Mouse (Mus musculus): ENCODE results near the gene Sipa1. TPM values are rescaled to one million over a fixed set of nuclear protein-coding genes. Genes with fewer than 3 reads are reported as not detected.

Sipa1 gene
- polyA plus RNA-seq, 1 experiment from 2014 or later: 37.1 TPM

GRCm38 (mm10) chr19:5648401-5649297, 14.9 kb downstream of the Sipa1 start:
- Histone ChIP-seq H3K27me3 (ENCODE audit: insufficient read depth, low read length) (no peaks in the 10 kb centered on the region), H3K9ac (replicated peaks; ENCODE audit: low read length) (peak overlapping the region; percentile 29), H3K27ac (ENCODE audit: low read length) (peak overlapping the region; percentile 93), H3K36me3 (ENCODE audit: insufficient read depth, low read length) (peaks cover 52% of the 10 kb centered on the region), H3K4me3 (ENCODE audit: low read length) (peak overlapping the region; percentile 37), H3K4me2 (replicated peaks; ENCODE audit: low read depth, low read length) (peak overlapping the region; percentile 63), H3K9me3 (ENCODE audit: low read length) (no peaks in the 10 kb centered on the region), H3K4me1 (ENCODE audit: insufficient read depth, low read length) (peaks cover 16% of the 10 kb centered on the region)
- 12% methylated on average over 26 of the region's 26 CpGs for WGBS
- peak; percentile 92 for ATAC-seq (ENCODE audit: low FRiP score, low TSS enrichment)

DNA sequence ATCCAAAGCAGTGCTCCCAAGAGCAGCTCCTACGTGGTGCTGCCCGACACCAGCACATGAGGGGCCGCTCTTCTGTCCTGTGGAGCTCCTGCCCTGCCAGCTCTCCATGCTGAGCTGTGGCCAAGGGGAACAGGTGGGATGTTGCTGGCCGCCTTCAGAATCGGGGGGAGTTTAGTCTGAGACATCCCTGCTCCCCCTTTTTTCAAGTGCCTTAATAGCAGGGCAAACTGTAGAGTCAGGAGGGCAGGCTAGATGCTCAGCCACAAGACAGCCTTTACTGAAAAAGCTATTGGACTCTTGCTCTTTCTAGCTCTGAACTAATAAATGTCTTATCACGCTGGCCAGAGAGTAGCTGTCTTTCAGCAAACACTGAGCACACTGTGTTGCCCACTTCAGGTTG, 15.7 kb downstream of the Sipa1 start:
- Histone ChIP-seq H3K4me2 (replicated peaks; ENCODE audit: low read depth, low read length) (no peak overlapping the region), H3K9me3 (ENCODE audit: low read length) (no peaks in the 10 kb centered on the region), H3K4me3 (ENCODE audit: low read length) (no peak overlapping the region), H3K4me1 (ENCODE audit: insufficient read depth, low read length) (peaks cover 16% of the 10 kb centered on the region), H3K27ac (ENCODE audit: low read length) (peak overlapping the region; percentile 93), H3K27me3 (ENCODE audit: insufficient read depth, low read length) (no peaks in the 10 kb centered on the region), H3K36me3 (ENCODE audit: insufficient read depth, low read length) (peaks cover 53% of the 10 kb centered on the region), H3K9ac (replicated peaks; ENCODE audit: low read length) (peak overlapping the region; percentile 29; the same call in 1 of the 2 replicates)
- ATAC-seq (ENCODE audit: low FRiP score, low TSS enrichment): no peak
- 94% methylated on average over 6 of the region's 6 CpGs for WGBS

DNA sequence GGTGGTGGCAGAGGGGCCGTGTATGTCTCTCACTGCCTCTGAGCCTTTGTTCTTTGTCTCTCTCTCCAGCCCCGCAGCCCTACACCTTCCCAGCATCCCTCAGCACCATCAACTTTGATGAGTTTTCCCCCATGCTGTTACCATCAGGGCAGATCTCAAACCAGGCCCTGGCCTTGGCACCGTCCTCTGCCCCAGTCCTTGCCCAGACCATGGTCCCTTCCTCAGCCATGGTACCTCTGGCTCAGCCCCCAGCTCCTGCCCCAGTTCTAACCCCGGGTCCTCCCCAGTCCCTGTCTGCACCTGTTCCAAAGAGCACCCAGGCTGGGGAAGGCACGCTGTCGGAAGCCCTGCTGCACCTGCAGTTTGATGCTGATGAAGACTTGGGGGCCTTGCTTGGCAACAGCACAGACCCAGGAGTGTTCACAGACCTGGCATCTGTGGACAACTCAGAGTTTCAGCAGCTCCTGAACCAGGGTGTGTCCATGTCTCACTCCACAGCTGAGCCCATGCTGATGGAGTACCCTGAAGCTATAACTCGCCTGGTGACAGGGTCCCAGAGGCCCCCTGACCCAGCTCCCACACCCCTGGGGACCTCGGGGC, 16.7 kb downstream of the Sipa1 start:
- 93% methylated on average over 8 of the region's 8 CpGs for WGBS
- no peak for ATAC-seq (ENCODE audit: low FRiP score, low TSS enrichment)
- no peaks in the 10 kb centered on the region for H3K27me3 ChIP-seq (ENCODE audit: insufficient read depth, low read length)

GRCm38 (mm10) chr19:5645280-5645679, 18.2 kb downstream of the Sipa1 start:
- no peak for ATAC-seq (ENCODE audit: low FRiP score, low TSS enrichment)
- peaks cover 18% of the 10 kb centered on the region for H3K4me1 ChIP-seq (ENCODE audit: insufficient read depth, low read length)
- no peaks in the 10 kb centered on the region for H3K9me3 ChIP-seq (ENCODE audit: low read length)
- H3K36me3 ChIP-seq (ENCODE audit: insufficient read depth, low read length): peaks cover 69% of the 10 kb centered on the region
- H3K4me2 ChIP-seq (replicated peaks; ENCODE audit: low read depth, low read length): no peak overlapping the region
- 94% methylated on average over 9 of the region's 9 CpGs for WGBS
- H3K27me3 ChIP-seq (ENCODE audit: insufficient read depth, low read length): no peaks in the 10 kb centered on the region
- no peak overlapping the region for H3K4me3 ChIP-seq (ENCODE audit: low read length)
- no peak overlapping the region for H3K27ac ChIP-seq (ENCODE audit: low read length)
- H3K9ac ChIP-seq (replicated peaks; ENCODE audit: low read length): no peak overlapping the region

More for the DNA sequence above, 16.7 kb downstream of the Sipa1 start:
- H3K4me2 ChIP-seq (replicated peaks; ENCODE audit: low read depth, low read length): no peak overlapping the region
- no peaks in the 10 kb centered on the region for H3K9me3 ChIP-seq (ENCODE audit: low read length)
- H3K4me1 ChIP-seq (ENCODE audit: insufficient read depth, low read length): peaks cover 16% of the 10 kb centered on the region
- H3K27ac ChIP-seq (ENCODE audit: low read length): no peak overlapping the region
- H3K4me3 ChIP-seq (ENCODE audit: low read length): no peak overlapping the region
- H3K36me3 ChIP-seq (ENCODE audit: insufficient read depth, low read length): peaks cover 54% of the 10 kb centered on the region
- H3K9ac ChIP-seq (replicated peaks; ENCODE audit: low read length): no peak overlapping the region

DNA sequence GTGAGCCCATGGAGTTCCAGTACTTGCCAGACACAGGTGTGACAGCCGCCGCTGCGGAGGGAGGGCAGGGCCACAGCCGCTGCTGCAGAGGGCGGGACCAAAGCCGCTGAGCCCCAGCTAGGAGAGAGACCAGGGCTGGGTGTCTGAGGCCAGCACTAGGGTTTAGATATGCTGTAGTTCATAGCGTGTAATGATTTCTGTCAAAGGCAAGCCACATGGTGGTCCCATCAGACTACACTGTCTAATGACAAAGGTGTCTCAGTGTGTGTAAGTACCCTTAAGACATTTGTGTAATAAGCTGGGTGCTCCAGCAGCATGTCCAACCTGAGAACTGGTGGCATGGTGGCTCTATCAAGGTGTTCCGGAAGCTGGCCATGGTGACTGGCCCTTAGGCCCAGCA, 21.9 kb downstream of the Sipa1 start:
- no peak for ATAC-seq (ENCODE audit: low FRiP score, low TSS enrichment)
- no peak overlapping the region for H3K4me2 ChIP-seq (replicated peaks; ENCODE audit: low read depth, low read length)
- H3K4me3 ChIP-seq (ENCODE audit: low read length): no peak overlapping the region
- peaks cover 64% of the 10 kb centered on the region for H3K36me3 ChIP-seq (ENCODE audit: insufficient read depth, low read length)
- no peak overlapping the region for H3K9ac ChIP-seq (replicated peaks; ENCODE audit: low read length)
- no peak overlapping the region for H3K27ac ChIP-seq (ENCODE audit: low read length)
- H3K4me1 ChIP-seq (ENCODE audit: insufficient read depth, low read length): peaks cover 14% of the 10 kb centered on the region
- H3K9me3 ChIP-seq (ENCODE audit: low read length): no peaks in the 10 kb centered on the region
- no peaks in the 10 kb centered on the region for H3K27me3 ChIP-seq (ENCODE audit: insufficient read depth, low read length)
- WGBS: 88% methylated on average over 8 of the region's 8 CpGs

DNA sequence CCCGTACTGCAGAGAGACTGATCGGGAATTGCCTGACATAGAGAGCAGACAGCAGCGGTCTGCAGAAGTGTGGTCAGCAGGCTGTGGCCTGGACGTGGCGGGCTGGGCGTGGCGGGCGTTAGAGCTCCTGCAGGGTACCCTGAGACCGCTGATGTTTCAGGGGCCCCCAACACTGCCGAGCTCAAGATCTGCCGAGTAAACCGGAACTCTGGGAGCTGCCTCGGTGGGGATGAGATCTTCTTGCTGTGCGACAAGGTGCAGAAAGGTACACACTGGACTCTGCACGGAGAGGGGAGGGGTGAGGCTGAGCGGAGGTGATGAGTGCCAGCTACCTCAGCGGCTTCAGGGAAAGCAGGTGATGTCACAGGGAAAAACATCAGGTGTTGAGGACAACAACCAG, 22.5 kb downstream of the Sipa1 start:
- H3K36me3 ChIP-seq (ENCODE audit: insufficient read depth, low read length): peaks cover 58% of the 10 kb centered on the region
- H3K4me3 ChIP-seq (ENCODE audit: low read length): no peak overlapping the region
- H3K27me3 ChIP-seq (ENCODE audit: insufficient read depth, low read length): no peaks in the 10 kb centered on the region
- ATAC-seq (ENCODE audit: low FRiP score, low TSS enrichment): no peak
- no peaks in the 10 kb centered on the region for H3K9me3 ChIP-seq (ENCODE audit: low read length)
- H3K4me1 ChIP-seq (ENCODE audit: insufficient read depth, low read length): peaks cover 17% of the 10 kb centered on the region
- no peak overlapping the region for H3K27ac ChIP-seq (ENCODE audit: low read length)
- WGBS: 94% methylated on average over 17 of the region's 17 CpGs
- H3K4me2 ChIP-seq (replicated peaks; ENCODE audit: low read depth, low read length): no peak overlapping the region
- no peak overlapping the region for H3K9ac ChIP-seq (replicated peaks; ENCODE audit: low read length)

DNA sequence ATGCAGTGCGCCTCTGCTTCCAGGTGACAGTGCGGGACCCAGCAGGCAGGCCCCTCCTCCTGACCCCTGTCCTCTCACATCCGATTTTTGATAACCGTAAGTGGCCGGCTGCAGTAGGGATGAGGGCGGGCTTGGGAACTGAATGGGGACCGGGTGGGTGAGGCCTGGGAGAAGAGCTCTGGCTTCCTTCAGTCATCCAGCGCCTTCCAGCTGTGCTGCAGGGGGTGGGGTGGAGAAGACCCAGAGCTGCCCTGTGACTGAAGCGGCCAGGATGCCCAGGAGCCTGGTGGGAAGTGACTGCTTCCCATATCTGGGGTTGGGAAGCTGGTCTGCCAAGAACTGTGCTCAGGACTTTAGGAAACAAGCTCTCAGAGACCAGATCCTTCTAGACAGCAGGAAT, 23.2 kb downstream of the Sipa1 start:
- WGBS: 58% methylated on average over 9 of the region's 9 CpGs
- H3K27me3 ChIP-seq (ENCODE audit: insufficient read depth, low read length): no peaks in the 10 kb centered on the region
- H3K4me1 ChIP-seq (ENCODE audit: insufficient read depth, low read length): peaks cover 17% of the 10 kb centered on the region
- no peak overlapping the region for H3K4me3 ChIP-seq (ENCODE audit: low read length)
- no peak for ATAC-seq (ENCODE audit: low FRiP score, low TSS enrichment)
- no peaks in the 10 kb centered on the region for H3K9me3 ChIP-seq (ENCODE audit: low read length)
- H3K4me2 ChIP-seq (replicated peaks; ENCODE audit: low read depth, low read length): no peak overlapping the region
- H3K36me3 ChIP-seq (ENCODE audit: insufficient read depth, low read length): peaks cover 51% of the 10 kb centered on the region
- no peak overlapping the region for H3K27ac ChIP-seq (ENCODE audit: low read length)
- peak overlapping the region; percentile 36 for H3K9ac ChIP-seq (replicated peaks; ENCODE audit: low read length)

DNA sequence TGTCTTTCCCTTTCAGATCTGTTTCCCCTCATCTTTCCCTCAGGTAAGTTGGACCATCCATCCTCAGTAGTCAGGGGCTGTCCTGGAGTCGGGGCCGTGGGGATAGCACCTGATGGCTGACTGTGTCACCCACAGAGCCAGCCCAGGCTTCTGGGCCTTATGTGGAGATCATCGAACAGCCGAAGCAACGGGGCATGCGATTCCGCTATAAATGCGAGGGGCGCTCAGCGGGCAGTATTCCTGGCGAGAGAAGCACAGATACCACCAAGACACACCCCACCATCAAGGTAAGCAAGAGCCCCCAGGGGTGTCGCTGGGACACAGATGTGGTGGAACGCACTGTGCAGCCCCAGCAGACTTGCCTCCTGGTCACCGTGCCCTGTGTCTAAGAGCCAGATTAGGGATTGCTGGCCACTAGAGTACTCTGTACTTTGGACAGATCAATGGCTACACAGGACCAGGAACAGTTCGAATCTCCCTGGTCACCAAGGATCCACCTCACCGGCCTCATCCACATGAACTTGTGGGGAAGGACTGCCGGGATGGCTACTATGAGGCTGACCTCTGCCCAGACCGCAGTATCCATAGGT, 25.0 kb downstream of the Sipa1 start:
- no peak overlapping the region for H3K27ac ChIP-seq (ENCODE audit: low read length)
- H3K9ac ChIP-seq (replicated peaks; ENCODE audit: low read length): peak overlapping the region; percentile 89
- WGBS: 92% methylated on average over 18 of the region's 18 CpGs
- H3K4me3 ChIP-seq (ENCODE audit: low read length): peak overlapping the region; percentile 64
- peaks cover 38% of the 10 kb centered on the region for H3K36me3 ChIP-seq (ENCODE audit: insufficient read depth, low read length)
- H3K27me3 ChIP-seq (ENCODE audit: insufficient read depth, low read length): no peaks in the 10 kb centered on the region
- no peaks in the 10 kb centered on the region for H3K9me3 ChIP-seq (ENCODE audit: low read length)
- peak overlapping the region; percentile 90 for H3K4me2 ChIP-seq (replicated peaks; ENCODE audit: low read depth, low read length)
- peaks cover 17% of the 10 kb centered on the region for H3K4me1 ChIP-seq (ENCODE audit: insufficient read depth, low read length)
- ATAC-seq (ENCODE audit: low FRiP score, low TSS enrichment): no peak

DNA sequence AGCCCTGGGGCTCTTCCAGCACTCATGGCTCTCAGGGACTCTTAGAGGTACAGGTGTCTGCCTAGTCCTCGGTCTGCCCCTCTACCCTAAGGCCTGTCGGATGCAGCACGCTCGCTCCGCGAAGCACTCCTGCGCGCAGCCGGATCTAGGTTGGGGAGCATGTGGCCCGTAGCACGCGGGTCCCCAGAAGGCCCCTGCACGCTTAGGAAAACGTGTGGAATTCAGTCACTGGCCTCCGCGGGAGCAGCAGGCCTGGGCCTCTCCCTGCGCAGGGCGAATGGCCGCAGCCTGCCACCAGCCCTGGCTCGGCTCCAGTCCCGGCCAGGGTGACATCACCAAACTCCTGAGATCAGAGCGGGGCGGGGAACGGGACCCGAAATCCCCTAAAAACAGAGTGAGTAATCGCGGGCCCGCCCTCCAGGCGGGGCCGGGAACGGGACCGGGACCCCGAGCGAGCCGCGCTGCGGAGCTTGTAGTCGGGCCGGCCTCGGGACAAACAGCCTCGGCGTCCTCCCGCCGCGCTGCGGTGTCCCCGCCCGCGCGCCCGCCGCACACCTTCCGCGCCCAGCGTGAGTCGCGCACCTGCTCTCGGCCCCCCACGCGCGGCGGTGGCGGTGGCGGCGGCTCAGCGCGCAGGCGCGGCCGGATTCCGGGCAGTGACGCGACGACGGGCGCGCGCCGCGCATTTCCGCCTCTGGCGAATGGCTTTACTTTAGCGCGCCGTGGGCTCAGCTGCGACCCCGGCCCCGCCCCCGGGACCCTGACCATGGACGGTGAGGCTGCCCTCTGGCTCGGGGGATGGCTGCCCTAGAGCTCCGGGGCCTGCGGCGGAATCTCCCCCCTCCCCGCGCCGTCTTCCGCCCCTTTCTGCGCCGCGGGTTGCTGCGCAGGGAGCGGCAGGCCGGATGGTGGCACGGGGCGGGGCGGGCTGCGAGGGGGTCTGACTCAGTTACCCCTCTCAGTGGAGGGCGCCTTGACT, 26.1 kb downstream of the Sipa1 start, which contains the start of gene Rela:
Gene Rela, plus strand, starts transcription at position 415 of the 979 bp plus-strand sequence.
- peak within 1 kb of the TSS; percentile 93 for H3K27ac ChIP-seq (ENCODE audit: low read length)
- no peaks in the 10 kb centered on the region for H3K9me3 ChIP-seq (ENCODE audit: low read length)
- whole genome bisulfite sequencing: under 1% methylated on average over 107 of the region's 109 CpGs
- H3K4me3 ChIP-seq (ENCODE audit: low read length): peak within 1 kb of the TSS; percentile 64
- H3K4me1 ChIP-seq (ENCODE audit: insufficient read depth, low read length): peaks cover 17% of the 10 kb centered on the region
- H3K27me3 ChIP-seq (ENCODE audit: insufficient read depth, low read length): no peaks in the 10 kb centered on the region
- ATAC-seq (ENCODE audit: low FRiP score, low TSS enrichment): peak; percentile 89
- H3K36me3 ChIP-seq (ENCODE audit: insufficient read depth, low read length): peaks cover 28% of the 10 kb centered on the region
- peak within 1 kb of the TSS; percentile 90 for H3K4me2 ChIP-seq (replicated peaks; ENCODE audit: low read depth, low read length)
- peak within 1 kb of the TSS; percentile 89 for H3K9ac ChIP-seq (replicated peaks; ENCODE audit: low read length)

Measured in kidney, embryonic 16.5 days (tissue).